Mouse (Mus musculus) frontal cortex, postnatal 10 days (tissue): ENCODE measurements at regions not wholly inside any gene's neighbourhood (a gene's known extent, or its start where the extent isn't known, plus 50 kb on each side); places are given as distances from the start of the nearest gene placed in this dataset.

Experiments
- DNase-seq, 2 experiments: peaks; one replicate each; pipeline ENCODE4 v3.0.0; 2022; ENCODE audit warnings: low spot score in 2 of 2, mixed read lengths in 1 of 2

- DNase-seq: no peak
Observed at GRCm38 (mm10) chr15:56820977-56821579, 656.3 kb downstream of the Slc22a22 start.

- DNase-seq: no peak
Observed at GRCm38 (mm10) chr15:56820256-56820976, 657.0 kb downstream of the Slc22a22 start.

- no peak for DNase-seq
Observed at GRCm38 (mm10) chr15:56818158-56818690, 659.2 kb downstream of the Slc22a22 start.

GRCm38 (mm10) chr15:56817204-56818157, 659.9 kb downstream of the Slc22a22 start:
- no peak for DNase-seq

- DNase-seq: no peak
Observed at GRCm38 (mm10) chr15:56813876-56814275, 663.5 kb downstream of the Slc22a22 start.

GRCm38 (mm10) chr15:56810151-56810550, 667.3 kb downstream of the Slc22a22 start:
- DNase-seq: no peak

GRCm38 (mm10) chr15:56807611-56808010, 669.8 kb downstream of the Slc22a22 start:
- DNase-seq: no peak

- DNase-seq: no peak
Observed at GRCm38 (mm10) chr15:56801933-56802332, 675.5 kb downstream of the Slc22a22 start.

- DNase-seq: no peak
Observed at GRCm38 (mm10) chr15:56775431-56775830, 702.0 kb downstream of the Slc22a22 start.

- DNase-seq: no peak
Observed at GRCm38 (mm10) chr15:56774648-56775393, 702.6 kb downstream of the Slc22a22 start.

- DNase-seq: no peak
Observed at GRCm38 (mm10) chr15:56766356-56766755, 711.1 kb downstream of the Slc22a22 start.

- DNase-seq: no peak
Observed at GRCm38 (mm10) chr15:56764957-56765482, 712.4 kb downstream of the Slc22a22 start.

- DNase-seq: no peak
Observed at GRCm38 (mm10) chr15:56764019-56764418, 713.4 kb downstream of the Slc22a22 start.

- no peak for DNase-seq
Observed at GRCm38 (mm10) chr15:56746698-56747097, 730.7 kb downstream of the Slc22a22 start.

- no peak for DNase-seq
Observed at GRCm38 (mm10) chr15:56744915-56745314, 732.5 kb downstream of the Slc22a22 start.
